Mouse (Mus musculus): ENCODE data around the gene Jph2. TPM values are rescaled to one million over a fixed set of nuclear protein-coding genes. Genes with fewer than 3 reads are reported as not detected.

Jph2 gene
- total RNA-seq, 2 experiments from 2014 or later = 0.46 to 0.48 TPM

DNA sequence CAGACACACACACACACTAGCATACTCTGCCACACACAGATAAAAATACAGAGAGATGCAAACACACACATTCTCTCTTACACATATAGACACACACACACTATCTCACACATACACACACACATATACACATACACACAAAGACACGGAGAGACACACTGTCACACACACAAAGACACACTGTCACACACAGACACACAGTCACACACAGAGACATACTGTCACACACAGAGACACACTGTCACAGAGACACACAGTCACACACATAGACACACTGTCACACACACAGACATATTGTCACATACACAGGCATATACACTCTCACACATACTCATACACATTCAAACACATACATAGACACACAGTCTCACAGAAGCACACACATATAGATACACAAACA lies 25.2 kb downstream of the Jph2 start:
- no peak for DNase-seq (ENCODE audit: low spot score in 2 of 2)
- intact Hi-C loops (cut with DNase I) = no loop called here

DNA sequence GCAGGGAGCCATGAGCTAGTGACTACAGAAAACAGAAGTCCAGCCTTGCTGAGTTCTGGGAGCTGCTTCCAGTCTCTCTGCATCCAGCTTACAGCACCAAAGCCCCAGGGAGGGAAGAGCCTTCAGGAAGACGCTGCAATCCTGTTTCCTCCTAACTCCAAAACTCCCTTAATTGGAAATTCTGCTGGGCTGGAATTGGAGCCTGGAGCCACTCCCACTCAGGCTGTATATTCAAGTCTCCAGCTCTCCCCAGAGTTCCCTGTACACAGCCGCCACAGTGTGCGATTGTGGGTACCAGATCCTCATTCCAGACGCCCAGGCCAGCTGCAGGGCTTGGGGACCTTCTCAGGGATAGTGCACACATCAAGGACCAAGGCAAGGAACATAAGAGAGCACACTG lies 27.6 kb downstream of the Jph2 start:
- no peak for DNase-seq (ENCODE audit: low spot score in 2 of 2)
- intact Hi-C loops (cut with DNase I) = no loop called here

DNA sequence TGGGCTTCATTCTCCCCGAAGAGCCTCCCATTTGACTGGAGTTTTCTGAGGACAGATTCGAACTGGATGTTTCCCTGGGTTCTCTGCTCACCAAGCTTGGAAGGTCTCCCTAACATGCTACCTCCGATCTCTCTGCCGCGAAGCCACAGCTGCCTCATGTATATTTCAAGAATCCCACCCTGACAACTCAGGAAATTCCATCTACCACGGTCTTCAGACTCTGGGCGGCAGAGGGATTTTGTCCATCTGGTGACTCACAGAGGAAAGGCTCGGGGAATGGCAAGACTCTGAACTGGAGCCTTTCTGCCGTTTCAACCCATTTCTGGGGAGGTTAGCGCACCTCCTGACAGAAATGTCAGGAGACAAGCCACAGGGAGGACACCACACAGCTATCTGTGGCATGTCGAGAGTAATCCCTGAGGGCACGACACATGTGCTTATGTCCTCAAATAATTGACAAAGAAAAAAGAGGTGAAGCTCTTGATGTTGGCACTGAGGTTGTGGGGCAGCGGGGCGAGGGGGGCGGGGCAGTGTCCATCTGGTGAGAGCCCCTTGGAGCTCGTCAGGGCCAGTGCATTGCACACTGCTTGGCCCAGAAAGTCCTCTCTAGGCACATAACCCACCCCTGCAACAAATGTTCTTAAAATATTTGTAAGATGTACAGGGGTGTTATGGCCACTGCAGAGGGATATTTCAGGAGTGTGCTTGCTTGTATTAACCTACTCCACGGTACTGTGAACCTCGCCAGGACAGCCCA lies 32.8 kb downstream of the Jph2 start:
- intact Hi-C loops (cut with DNase I) = no loop called here

DNA sequence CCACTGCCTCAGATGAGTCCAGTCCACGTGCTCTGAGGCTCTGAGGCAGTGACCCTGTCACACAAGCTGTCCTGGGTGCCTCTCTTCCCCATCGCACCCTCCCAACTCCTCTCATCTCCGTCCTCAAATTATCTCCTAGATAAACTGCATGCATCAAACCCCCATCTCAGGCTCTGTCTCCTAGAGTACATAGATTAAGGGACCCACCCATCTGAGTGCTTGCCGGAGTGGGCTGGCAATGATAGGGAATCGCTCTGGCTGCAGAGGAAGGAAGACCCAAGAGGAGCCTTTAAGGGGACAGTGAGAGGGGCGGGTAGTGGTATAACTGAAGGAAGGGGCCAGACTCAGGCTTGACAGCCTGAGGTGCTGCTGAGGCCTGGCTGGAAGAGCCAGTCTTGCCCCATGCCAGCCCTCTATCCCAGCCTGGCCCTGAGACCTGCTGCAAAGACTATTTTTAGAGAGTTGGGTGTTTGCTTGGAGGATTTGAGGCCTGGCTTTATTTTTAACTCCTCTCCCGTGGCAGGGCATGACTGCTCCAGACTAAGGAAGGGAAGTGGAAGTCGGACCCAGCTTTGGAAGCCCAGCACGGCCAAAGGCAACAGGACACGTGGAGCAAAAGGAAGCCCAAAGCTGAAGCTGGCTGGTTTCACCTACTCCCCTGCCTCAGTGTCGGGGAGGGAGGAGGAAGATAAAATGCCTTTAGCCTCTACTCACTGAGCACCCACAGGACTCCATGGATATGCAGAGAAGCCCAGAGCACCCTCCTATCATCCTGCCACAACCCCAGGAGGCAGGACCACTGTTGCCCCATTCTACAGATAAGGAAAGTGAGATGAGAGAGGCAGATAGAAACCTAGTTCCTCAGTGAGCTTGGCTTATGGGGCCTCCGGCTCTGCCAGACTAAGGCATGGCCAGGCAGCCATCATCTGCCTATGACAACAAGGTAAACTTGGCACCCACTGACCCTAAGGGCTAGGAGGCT lies 34.6 kb downstream of the Jph2 start:
- DNase-seq (ENCODE audit: low spot score in 2 of 2) = no peak
- intact Hi-C loops (cut with DNase I) = no loop called here

More for the DNA sequence above, 32.8 kb downstream of the Jph2 start:
- no peak for DNase-seq (ENCODE audit: low spot score in 2 of 2)

DNA sequence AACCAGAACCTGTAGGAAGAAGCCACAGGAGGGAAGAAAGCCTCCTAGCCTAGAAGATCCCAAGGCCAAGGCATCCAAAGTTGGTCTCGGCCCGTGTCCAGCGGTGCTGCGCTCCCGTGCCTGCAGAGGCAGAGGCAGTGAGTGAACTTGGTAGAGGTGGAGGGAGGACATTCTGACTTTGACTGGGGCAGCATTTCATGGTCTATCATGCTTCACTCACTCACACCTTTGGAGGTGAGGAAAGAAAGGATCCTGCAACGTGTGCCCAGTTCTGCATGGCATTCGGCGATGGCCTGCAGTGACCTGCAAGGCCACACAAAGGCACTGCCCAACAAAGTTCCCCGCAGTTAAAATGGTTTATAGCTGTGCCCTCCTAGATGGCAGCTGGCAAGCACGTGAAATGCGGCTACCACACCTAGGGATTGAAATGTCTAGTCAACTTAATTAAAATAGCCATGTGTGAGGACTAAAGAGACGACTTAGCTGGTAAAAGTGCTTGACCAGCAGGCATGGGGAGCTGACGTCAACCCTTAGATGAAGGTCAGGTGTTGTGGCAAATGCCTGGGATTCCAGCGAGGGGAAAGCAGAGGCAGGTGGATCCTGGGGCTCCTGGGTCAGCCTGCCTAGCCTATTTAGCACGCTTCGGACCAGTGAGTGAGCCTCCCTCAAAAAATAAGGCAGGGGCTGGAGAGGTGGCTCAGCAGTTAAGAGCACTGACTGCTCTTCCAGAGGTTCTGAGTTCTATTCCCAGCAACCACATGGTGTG lies 36.8 kb downstream of the Jph2 start:
- no peak for DNase-seq (ENCODE audit: low spot score in 2 of 2)
- intact Hi-C loops (cut with DNase I) = no loop called here

DNA sequence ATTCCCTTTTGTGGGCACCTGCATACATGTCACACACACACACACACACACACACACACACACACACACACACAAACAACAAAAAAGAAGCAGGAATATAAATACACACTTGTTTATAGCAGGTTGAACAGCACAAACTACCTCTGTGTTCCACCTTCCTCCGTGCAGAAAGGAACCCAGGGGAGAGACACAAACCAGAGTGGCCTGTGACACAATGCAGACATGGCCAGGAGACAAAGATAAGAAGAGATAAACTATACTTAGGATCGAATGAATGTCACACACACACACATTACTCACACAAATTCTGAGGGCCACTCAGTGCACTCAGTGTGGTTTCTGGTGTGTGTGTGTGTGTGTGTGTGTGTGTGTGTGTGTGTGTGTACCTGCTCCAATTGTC lies 38.5 kb downstream of the Jph2 start:
- DNase-seq (ENCODE audit: low spot score in 2 of 2) = no peak
- intact Hi-C loops (cut with DNase I) = no loop called here

DNA sequence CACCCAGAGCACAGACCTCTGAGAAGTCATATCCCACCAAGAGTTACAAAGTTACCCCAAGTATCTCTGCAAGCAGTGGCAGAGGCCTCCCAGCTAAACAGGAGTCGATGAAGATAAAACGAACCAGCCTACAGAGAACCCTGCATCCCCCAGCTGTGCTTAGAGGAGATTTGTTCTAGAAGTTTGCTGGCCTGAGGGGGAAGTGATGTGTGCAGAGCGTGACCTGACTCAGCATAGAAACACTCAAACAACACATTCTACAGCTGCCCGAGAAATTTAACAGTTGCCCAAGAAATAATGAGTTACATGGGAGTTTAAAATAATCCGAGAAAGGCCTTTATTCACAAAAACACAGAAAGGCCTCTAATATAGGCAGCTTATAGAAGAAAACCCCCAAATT lies 39.1 kb downstream of the Jph2 start:
- intact Hi-C loops (cut with DNase I) = no loop called here

DNA sequence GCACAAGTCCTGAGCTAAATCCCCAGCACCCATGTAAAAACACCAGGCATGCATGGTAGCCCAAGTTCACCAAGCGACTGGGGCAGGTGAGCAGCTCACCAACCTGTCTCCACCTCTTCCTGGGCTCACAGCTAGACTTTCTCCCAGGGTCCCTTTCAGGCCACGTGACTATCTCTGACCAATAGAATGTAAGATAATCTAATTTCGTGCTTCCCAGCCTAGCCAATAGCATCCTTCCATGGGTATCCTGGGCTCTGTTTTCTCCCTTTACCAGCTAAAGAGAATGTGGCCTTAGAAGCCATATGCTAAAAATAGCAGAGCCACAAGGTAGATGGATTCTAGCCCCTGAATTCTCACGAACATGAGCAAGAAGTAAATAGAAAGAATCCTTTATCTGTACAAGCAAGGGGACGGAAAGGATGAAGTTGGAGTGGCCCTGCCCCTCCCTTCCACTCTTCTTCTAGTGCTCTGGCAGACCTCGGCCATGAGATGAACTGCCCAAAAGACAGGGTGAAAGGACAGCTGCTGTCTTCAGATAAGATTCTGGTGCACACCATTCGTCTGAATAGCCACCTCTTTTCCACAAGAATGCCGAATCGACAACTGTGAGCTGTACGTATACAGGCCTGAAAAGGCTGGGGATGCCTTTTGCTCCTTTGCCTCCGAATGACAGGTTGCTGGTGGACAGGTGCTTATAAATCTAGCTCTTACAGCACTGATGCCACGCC lies 41.5 kb downstream of the Jph2 start:
- no peak for DNase-seq (ENCODE audit: low spot score in 2 of 2)
- intact Hi-C loops (cut with DNase I) = no loop called here

More for the DNA sequence above, 39.1 kb downstream of the Jph2 start:
- DNase-seq (ENCODE audit: low spot score in 2 of 2) = no peak

DNA sequence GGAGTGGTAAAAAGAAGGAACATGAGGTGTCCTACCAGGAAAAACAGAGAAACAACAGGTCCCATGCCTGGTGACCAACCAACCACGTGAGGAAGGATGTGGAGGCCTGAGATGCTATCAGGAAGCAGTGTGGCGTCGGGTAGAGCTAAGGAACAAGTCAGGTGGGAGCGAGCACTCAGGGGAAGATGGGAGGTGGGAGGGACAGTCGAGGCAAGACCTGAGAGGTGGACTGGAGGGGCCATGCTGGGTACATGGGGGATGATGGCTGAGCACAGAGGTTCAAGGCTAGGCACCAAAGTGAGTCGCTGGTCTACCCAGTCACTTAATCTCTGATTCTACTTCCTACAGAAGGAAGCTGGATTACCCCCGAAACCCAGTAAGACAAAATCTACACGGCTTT lies 42.1 kb downstream of the Jph2 start:
- intact Hi-C loops (cut with DNase I) = no loop called here
- DNase-seq (ENCODE audit: low spot score in 2 of 2) = no peak

DNA sequence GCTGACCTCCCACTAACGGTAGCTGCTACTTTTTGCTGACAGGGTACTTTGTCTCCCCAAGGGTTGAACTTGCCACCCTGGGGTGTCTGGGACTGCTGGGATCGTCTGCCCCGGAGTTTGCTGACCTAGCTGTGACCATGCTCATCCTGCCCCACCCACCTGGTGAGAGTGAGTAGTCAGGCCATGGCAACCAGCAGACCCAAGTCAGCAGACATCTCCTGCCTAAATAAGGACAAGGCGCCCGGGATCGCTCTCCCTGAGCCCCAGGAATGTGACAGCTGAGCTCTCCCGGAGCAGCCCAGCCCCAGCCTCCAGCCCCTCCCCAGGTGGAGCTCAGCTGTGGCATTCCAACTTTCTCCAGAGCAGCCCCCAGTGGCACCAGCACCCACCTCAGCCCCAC lies 44.1 kb downstream of the Jph2 start:
- DNase-seq (ENCODE audit: low spot score in 2 of 2) = no peak
- intact Hi-C loops (cut with DNase I) = no loop called here

DNA sequence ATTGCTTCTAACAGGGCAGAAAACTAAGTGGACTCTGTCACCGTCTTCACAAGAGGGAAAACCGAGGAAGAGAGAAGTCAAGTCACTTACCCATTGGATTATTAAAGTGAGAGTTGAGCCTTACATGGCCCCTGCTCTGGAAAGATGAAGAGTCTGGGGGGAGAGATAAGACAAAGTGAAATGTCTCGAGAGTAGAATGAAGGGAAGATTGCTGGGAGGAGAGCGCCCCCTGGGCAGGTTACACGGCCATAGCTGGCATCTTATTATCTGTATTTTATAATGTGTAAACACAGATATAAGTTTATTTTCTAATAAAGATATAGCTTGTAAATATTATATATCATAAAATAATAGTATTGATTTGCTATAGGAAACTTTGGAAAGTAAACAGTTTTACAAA lies 47.4 kb downstream of the Jph2 start:
- DNase-seq (ENCODE audit: low spot score in 2 of 2) = no peak
- intact Hi-C loops (cut with DNase I) = no loop called here

DNA sequence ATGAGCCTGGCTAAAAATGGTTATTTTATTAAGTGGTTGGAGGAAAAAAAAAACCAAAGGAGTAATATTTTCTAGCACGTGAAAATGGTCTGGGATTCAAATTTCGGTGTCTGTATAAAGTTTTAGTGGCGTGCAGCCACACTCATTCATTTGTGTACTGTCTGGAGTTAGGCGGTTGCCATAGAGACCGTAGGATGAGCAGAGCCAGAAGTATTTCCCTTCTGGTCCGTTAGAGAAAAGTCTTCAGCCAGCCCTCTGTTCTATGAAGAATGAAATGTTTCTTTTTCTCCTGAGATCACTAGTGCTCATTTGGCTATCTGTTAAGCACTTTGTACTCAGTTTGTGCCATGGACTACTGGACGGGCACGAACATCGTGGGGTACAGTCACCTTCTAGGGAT lies 48.4 kb downstream of the Jph2 start:
- intact Hi-C loops (cut with DNase I) = no loop called here
- DNase-seq (ENCODE audit: low spot score in 2 of 2) = peak; percentile 37 to 69

DNA sequence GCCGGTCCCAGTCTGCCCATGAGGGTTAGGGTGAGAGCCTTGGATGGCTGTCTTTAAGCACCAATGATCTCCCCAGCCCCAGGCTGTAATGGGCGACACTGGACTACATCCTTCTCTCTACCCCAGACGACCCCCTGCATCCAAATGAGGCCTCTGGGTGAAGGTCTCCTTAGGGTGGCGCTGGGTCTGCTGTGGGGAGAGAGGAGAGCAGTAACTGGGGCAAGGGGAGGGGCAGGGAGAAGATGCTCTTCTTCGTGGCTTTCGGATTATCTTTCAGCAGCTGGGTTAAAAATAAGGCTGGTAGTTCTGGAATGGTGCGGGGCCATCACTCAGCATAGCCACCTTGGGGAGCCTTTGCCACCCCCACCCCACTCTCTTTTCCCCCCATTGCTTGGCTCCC lies 49.1 kb downstream of the Jph2 start:
- intact Hi-C loops (cut with DNase I) = no loop called here
- no peak for DNase-seq (ENCODE audit: low spot score in 2 of 2)

DNA sequence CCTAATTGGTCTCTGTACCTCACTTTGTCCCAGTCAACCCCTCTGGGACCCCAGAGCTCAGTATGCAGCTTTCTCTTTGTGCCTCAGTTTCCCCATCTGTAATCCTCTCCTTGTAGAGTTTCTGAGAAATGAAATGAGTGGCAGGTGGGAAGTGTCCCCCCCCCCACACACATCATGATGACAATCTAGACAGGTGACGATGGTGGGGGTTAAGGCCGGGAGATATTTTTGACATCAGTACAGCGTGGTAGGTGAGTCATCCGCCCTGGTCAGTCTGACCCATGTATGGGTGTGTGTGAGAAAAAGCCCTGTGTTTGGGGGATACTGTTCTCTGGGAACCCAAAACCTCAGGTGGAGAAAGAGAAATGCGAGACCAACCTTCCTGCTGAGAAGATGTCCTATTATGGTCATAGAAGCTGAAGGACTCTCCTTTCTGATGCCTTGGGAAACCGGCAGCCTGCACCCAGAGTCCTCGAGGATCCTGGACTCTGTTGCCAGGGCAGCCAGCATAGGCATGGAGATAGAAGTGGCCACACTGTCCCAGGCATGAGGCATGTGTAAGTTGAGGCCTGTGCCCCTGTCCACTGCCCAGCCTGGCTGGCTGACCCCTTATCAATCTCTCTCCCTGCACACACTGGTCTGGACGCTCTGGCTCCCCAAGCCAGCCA lies 50.1 kb downstream of the Jph2 start:
- intact Hi-C loops (cut with DNase I) = no loop called here
- no peak for DNase-seq (ENCODE audit: low spot score in 2 of 2)

DNA sequence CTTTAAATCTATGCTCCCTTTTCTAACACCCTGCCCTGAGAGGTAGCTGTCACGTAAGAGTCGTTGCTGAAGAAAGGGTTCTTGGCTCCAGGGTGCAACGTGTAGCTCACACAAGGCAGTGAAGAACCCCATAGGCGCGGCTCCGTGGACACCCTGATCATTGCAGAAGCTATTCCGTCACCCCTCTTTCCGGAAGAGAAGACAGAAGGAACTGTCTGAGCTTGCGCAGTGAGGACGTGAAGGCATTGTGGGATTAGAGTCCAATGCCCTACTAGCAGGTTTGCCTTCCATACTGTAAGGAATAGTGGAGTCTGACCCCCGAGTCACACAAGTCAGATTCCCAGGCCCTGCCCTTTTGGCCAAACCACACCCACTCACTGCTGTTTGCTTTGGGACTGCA lies 51.3 kb downstream of the Jph2 start:
- DNase-seq (ENCODE audit: low spot score in 2 of 2) = no peak
- intact Hi-C loops (cut with DNase I) = no loop called here

DNA sequence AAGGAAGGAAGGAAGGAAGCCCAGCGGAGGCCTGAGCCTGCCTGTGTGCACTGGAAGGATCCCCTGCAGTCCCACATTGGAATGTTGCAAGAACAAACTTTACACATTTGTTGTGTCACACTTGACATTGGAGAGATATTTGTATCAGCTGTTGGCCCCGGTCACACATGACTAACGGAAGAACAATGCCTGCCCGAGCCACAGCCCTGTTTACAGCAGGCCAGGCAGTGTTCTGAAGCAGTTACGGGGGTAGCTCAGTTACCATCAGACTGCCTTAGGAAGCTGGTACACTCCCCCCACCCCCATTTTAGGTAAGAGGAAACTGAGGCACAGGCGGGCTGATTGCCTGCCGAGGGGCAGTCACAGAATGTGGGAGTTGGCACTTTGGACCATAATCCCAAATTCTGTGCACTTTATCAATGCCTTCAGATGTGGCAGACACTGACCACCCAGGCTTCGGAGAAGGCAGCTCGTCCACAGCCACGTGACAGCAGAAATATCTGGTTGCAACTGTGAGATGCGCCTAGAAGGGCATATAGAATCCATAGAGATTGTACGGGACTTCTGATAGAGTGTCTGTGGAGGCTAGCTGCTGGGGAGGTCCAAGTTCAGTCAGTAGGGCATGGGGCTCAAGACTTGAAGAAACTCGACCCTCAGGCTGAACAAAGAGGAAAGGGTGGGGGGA lies 52.7 kb downstream of the Jph2 start:
- no peak for DNase-seq (ENCODE audit: low spot score in 2 of 2)
- intact Hi-C loops (cut with DNase I) = no loop called here

DNA sequence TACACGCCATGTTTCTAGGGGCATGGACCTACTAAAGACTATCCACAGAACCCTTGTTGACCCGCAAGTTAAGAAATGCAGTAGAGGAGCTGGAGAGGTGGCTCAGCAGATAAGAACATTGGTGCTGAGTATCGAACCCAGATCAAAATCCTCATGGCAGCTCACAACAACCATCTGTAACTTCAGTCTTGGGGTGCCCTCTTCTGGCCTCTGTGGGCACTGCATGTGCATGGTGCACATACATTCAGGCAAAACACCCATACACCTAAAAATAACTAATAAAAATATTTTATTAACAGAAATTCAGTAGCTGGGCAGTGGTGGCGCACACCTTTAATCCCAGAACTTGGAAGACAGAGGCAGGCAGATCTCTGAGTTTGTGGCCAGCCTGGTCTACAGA lies 54.1 kb downstream of the Jph2 start:
- intact Hi-C loops (cut with DNase I) = no loop called here
- peak in 1 of 2 experiments; percentile 12 for DNase-seq (ENCODE audit: low spot score in 2 of 2)

DNA sequence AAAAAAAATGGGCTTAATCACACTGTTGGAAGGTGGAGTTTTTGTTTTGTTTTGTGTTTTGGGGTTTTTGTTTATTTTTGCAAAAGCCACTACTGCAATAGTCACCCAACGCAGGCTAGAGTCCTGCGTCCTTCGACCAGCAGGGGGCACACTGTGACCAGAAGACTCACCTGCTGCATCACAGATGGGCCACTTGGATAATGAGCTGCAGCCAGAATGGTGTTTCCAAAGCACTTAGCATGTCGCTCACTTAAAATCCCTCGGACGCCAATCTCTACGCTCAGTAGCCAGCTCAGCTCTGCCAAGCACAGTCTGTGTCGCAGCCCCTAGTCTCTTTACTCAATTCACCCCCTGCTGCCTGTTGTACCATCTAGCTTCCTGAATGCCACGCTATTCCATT lies 57.5 kb downstream of the Jph2 start:
- peak; percentile 55 to 62 for DNase-seq (ENCODE audit: low spot score in 2 of 2)
- intact Hi-C loops (cut with DNase I) = loop anchor here (1.0 kb wide), 1 partner anchor 61 kb away; no protein-coding TSS in a partner anchor
